Comparison of ENCODE assay signal across 9 mouse cellular contexts in genomic region chr12:72237251-72237650, GRCm38 (mm10). TPM values are rescaled to one million over a fixed set of nuclear protein-coding genes. Genes with fewer than 3 reads are reported as not detected.
DNase-seq lines count a peak whose midpoint lies in the region; ATAC-seq and TF ChIP-seq lines count a peak whose summit lies in the region.
"Had no signal": no experiment of that assay in that cellular context is flagged by ENCODE, and none has a peak within 500 bp of the region (broad histone marks: within the 10 kb centered on the region; RNA-seq: fewer than 3 reads in every experiment).

No protein-coding gene starts in this region.

- intact Hi-C loops in left cerebral cortex, adult 2 months (cut with DNase I), result loop anchor here (5.0 kb wide), 2 partner anchors 170 to 525 kb away; partner anchors contain the start of gene Rtn1
- intact Hi-C loops in left cerebral cortex, postnatal 14 days (cut with DNase I), result loop anchor here (5.0 kb wide), 2 partner anchors 50 to 170 kb away; partner anchors contain the start of gene Rtn1

- H3K4me1 ChIP-seq in forebrain, embryonic 12.5 days, result peaks cover 39% of the 10 kb centered on the region
- peaks cover 12% of the 10 kb centered on the region; the same call in 1 of the 2 replicates for H3K4me1 ChIP-seq in hindbrain, postnatal 0 days (ENCODE audit: insufficient read depth, low read length)
- peaks cover 13% of the 10 kb centered on the region for H3K4me1 ChIP-seq in neural tube, embryonic 14.5 days (ENCODE audit: control insufficient read depth, insufficient read depth, low read length)

- peak overlapping the region; percentile 83; the same call in 1 of the 2 replicates for H3K4me3 ChIP-seq in left cerebral cortex, adult 2 months
- peak overlapping the region; percentile 67; the same call in 1 of the 2 replicates for H3K4me3 ChIP-seq in forebrain, embryonic 12.5 days (replicated peaks)
- H3K4me3 ChIP-seq in hindbrain, postnatal 0 days (ENCODE audit: low read length), result peak overlapping the region; percentile 78
- peak overlapping the region; percentile 64 for H3K4me3 ChIP-seq in neural tube, embryonic 14.5 days (ENCODE audit: low read depth, low read length)

- peaks cover 16% of the 10 kb centered on the region for H3K27me3 ChIP-seq in forebrain, embryonic 12.5 days
- no peaks in the 10 kb centered on the region for H3K27me3 ChIP-seq in hindbrain, postnatal 0 days (ENCODE audit: insufficient read depth, low read length)
- H3K27me3 ChIP-seq in neural tube, embryonic 14.5 days (ENCODE audit: control insufficient read depth, insufficient read depth, low read length), result no peaks in the 10 kb centered on the region; the same call in 1 of the 2 replicates

- no peak for DNase-seq in left cerebral cortex, adult 2 months (ENCODE audit: extremely low spot score in 1 of 2, low spot score in 2 of 2)
- DNase-seq in left cerebral cortex, postnatal 14 days (ENCODE audit: low spot score in 2 of 2), result no peak
- no peak for DNase-seq in hindbrain, postnatal 0 days (ENCODE audit: low spot score)
- DNase-seq in ovary, postnatal 14 days (ENCODE audit: low spot score), result no peak
- DNase-seq in layer of hippocampus, adult 9-10 months (ENCODE audit: low spot score), result no peak

- no peak overlapping the region for H3K9ac ChIP-seq in forebrain, embryonic 12.5 days
- peak overlapping the region; percentile 87 for H3K9ac ChIP-seq in hindbrain, postnatal 0 days (replicated peaks; ENCODE audit: low read length)
- peak overlapping the region; percentile 97 for H3K9ac ChIP-seq in neural tube, embryonic 14.5 days (replicated peaks; ENCODE audit: low read depth, low read length)

- H3K27ac ChIP-seq in left cerebral cortex, adult 2 months, result peak overlapping the region; percentile 86; the same call in 1 of the 2 replicates
- no peak overlapping the region for H3K27ac ChIP-seq in forebrain, embryonic 12.5 days
- H3K27ac ChIP-seq in hindbrain, postnatal 0 days, result peak overlapping the region; percentile 97
- H3K27ac ChIP-seq in neural tube, embryonic 14.5 days (ENCODE audit: low read depth, low read length), result peak overlapping the region; percentile 97

- H3K4me2 ChIP-seq in forebrain, embryonic 12.5 days, result peak overlapping the region; percentile 60; the same call in 1 of the 2 replicates
- peak overlapping the region; percentile 70 for H3K4me2 ChIP-seq in hindbrain, postnatal 0 days (ENCODE audit: low read depth, low read length)
- peak overlapping the region; percentile 95 for H3K4me2 ChIP-seq in neural tube, embryonic 14.5 days (ENCODE audit: low read depth, low read length)

- no peaks in the 10 kb centered on the region for H3K36me3 ChIP-seq in forebrain, embryonic 12.5 days (replicated peaks)
- H3K36me3 ChIP-seq in hindbrain, postnatal 0 days (ENCODE audit: insufficient read depth, low read length), result no peaks in the 10 kb centered on the region
- no peaks in the 10 kb centered on the region for H3K36me3 ChIP-seq in neural tube, embryonic 14.5 days (ENCODE audit: control insufficient read depth, insufficient read depth, low read length)

- no peak for ATAC-seq in forebrain, embryonic 12.5 days (ENCODE audit: low FRiP score)
- ATAC-seq in hindbrain, postnatal 0 days, result no peak
- no peak for ATAC-seq in neural tube, embryonic 14.5 days (ENCODE audit: low read depth)

- H3K9me3 ChIP-seq in forebrain, embryonic 12.5 days, result no peaks in the 10 kb centered on the region
- H3K9me3 ChIP-seq in hindbrain, postnatal 0 days (ENCODE audit: low read length), result no peaks in the 10 kb centered on the region
- no peaks in the 10 kb centered on the region for H3K9me3 ChIP-seq in neural tube, embryonic 14.5 days (ENCODE audit: control insufficient read depth, low read length)

- 73% methylated on average over 2 of the region's 2 CpGs for WGBS in forebrain, embryonic 12.5 days
- 68% methylated on average over 2 of the region's 2 CpGs for WGBS in hindbrain, postnatal 0 days
- WGBS in neural tube, embryonic 14.5 days, result 87% methylated on average over 2 of the region's 2 CpGs

- no peak for TF ChIP-seq CTCF in left cerebral cortex, adult 2 months (IDR thresholded peaks at IDR 0.05)
- TF ChIP-seq CTCF in hindbrain, postnatal 0 days (IDR thresholded peaks at IDR 0.05; ENCODE audit: low read depth), result no peak

RNA-seq across cellular contexts. Expression of gene Ccdc175, which starts 52.4 kb away (rescaled TPM):
- total RNA-seq in left cerebral cortex, adult 2 months (2021), result not detected
- total RNA-seq in left cerebral cortex, postnatal 14 days (2021), result not detected
- 0.09 TPM in 1 of 2 replicates, not detected in the other for polyA plus RNA-seq in forebrain, embryonic 12.5 days (2016; fragmentation: Nextera tagmentation; extraction: Ambion mirVana)
- not detected in 2 replicates for total RNA-seq in hindbrain, postnatal 0 days (2014; rRNA removed)
- polyA plus RNA-seq in hindbrain, postnatal 0 days (2015; fragmentation: Nextera tagmentation; extraction: Ambion mirVana), result not detected in 2 replicates
- polyA plus RNA-seq in neural tube, embryonic 14.5 days (2014; fragmentation: Nextera tagmentation; extraction: Ambion mirVana), result 0.09 TPM in 1 of 2 replicates, not detected in the other
- total RNA-seq: left cerebral cortex, postnatal 4 days; monocyte, adult 5-6 weeks had no signal
